Mouse (Mus musculus) hindbrain, embryonic 10.5 days (tissue): ENCODE data around the gene Pinlyp. TPM values are rescaled to one million over a fixed set of nuclear protein-coding genes. Genes with fewer than 3 reads are reported as not detected.

Experiments
- DNase-seq: peaks from one replicate; pipeline ENCODE4 v3.0.0-alpha.2; 2017; ENCODE audit warnings: low spot score
- H3K27ac ChIP-seq: fragments of 300-500 bp; sonication (generic); 2 replicates; pipeline ENCODE4 v1.5.1; 2016; ENCODE audit warnings: mild to moderate bottlenecking, moderate library complexity
- H3K27me3 ChIP-seq: fragments of 300-500 bp; sonication (generic); 2 replicates; pipeline ENCODE4 v1.6.1; 2016; ENCODE audit warnings: mild to moderate bottlenecking; ENCODE audit not compliant: poor library complexity, insufficient read depth, severe bottlenecking
- H3K36me3 ChIP-seq: fragments of 300-500 bp; sonication (generic); 2 replicates; pipeline ENCODE4 v1.6.1; 2016; ENCODE audit warnings: mild to moderate bottlenecking, moderate library complexity
- H3K4me1 ChIP-seq: fragments of 300-500 bp; sonication (generic); replicated peaks from 2 replicates; pipeline ENCODE4 v1.6.1; 2016; ENCODE audit warnings: mild to moderate bottlenecking
- H3K4me3 ChIP-seq: fragments of 300-500 bp; sonication (generic); 2 replicates; pipeline ENCODE4 v1.5.1; 2016; ENCODE audit warnings: mild to moderate bottlenecking, moderate library complexity
- H3K9me3 ChIP-seq: fragments of 300-500 bp; sonication (generic); 2 replicates; pipeline ENCODE4 v1.6.1; 2016; ENCODE audit warnings: mild to moderate bottlenecking, moderate library complexity
- WGBS: fragments of 180-500 bp; shearing (Covaris S2); methylation state at CpG from one replicate; pipeline ENCODE4 v1.1.7; 2016; 5-methylcytosine and 5-hydroxymethylcytosine counted together
- polyA plus RNA-seq: library from polyadenylated mRNA; unstranded; fragments of >200 nt; fragmentation: Nextera tagmentation; extraction: Ambion mirVana; gene quantifications from 2 replicates; pipeline ENCODE4 v1.2.1, GENCODE M21; 2016

The Pinlyp gene
- 0.26 TPM in 1 of 2 replicates, not detected in the other for polyA plus RNA-seq

DNA sequence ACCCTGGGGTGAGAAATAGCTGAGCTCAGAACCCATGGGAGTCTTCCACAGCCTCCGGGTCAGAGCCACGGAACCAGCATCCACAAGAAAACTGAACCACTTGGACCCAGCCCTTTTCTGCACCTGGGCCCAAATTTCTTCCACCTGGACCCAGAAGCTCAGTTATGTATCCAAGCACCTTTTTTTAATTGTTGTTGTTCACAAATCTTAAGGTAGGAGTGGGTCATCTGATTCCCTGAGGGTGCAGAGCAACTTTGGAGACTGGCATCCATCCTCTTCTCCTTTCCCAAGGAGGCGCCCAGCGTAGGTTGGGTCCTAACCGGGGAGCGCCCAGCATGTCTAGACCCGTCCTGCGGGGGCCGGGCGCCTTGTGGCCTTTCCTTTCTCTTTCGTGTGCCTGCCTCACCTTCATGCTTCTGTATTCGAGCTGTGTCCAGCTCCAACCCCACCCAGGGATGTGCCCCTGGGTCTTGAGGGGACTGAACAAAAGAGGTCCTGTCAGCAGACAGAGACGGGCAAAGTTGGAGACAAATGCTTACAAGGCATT is at the start of gene Pinlyp, which contains the start of gene Xrcc1:
Pinlyp (minus strand) TSS at position 51 of the 547 bp plus-strand sequence.
Xrcc1 (plus strand) TSS at position 222 of the 547 bp plus-strand sequence.
- DNase-seq: no peak
- 35% methylated on average over 13 of the region's 13 CpGs for WGBS
- Histone ChIP-seq H3K4me1 (peaks cover 21% of the 10 kb centered on the region), H3K36me3 (peaks cover 33% of the 10 kb centered on the region), H3K9me3 (0 out of 2 replicates have a peak, but pooled peaks cover 5% of the 10 kb centered on the region), H3K27me3 (no peaks in the 10 kb centered on the region), H3K4me3 (peak within 1 kb of the TSS; percentile 88), H3K27ac (peak within 1 kb of the TSS; percentile 93)

DNA sequence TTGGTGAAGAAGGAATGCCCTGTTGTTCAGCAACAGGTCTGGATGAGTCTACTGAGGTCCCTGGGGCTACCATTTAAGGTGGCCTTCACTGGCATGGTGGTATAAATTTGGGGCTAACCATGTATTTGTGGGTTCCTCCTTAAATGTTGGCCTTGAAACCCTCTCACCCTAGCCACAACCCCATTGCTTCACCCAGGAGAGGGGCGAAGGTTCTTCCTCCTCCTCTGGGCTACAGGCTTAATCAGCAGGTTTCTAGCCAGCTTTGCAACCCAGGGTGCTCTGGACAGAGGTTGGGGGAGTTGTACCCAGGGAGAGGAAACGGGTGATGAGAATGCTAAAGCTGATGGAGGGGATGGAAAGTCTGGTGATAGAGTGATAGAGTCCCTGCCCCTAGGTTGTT is 49.5 kb upstream of the Pinlyp start:
- 83% methylated on average over 2 of the region's 2 CpGs for WGBS
- H3K4me3 ChIP-seq: no peak overlapping the region
- no peak for DNase-seq

DNA sequence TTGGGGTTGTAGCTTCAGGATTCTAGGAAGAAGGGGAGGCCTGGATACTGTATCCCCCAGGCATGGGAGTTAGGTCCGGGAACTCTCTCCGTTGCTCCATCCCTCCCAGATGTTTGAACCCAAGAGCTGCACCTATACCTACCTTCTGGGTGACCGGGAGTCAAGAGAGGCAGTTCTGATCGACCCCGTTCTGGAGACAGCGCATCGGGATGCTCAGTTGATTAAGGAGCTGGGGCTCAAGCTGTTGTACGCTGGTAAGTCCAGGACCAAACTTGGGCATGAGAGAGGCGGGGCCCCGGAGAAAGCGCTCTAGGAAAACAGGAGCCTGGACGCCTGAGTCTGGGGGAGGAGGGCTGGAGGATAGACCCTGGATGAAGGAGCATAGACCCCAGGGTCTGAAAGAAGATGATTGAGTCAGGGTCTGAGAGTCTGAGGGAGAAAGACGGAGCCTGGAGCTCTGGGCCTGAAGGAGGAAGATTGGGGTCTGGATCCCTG is 48.4 kb upstream of the Pinlyp start:
- peaks cover 20% of the 10 kb centered on the region for H3K27me3 ChIP-seq
- peak overlapping the region; percentile 77 for H3K4me3 ChIP-seq
- peak overlapping the region; percentile 81; the same call in 1 of the 2 replicates for H3K27ac ChIP-seq
- WGBS: 1% methylated on average over 13 of the region's 13 CpGs
- peaks cover 22% of the 10 kb centered on the region for H3K4me1 ChIP-seq
- peak; percentile 40 for DNase-seq
- H3K36me3 ChIP-seq: no peaks in the 10 kb centered on the region
- H3K9me3 ChIP-seq: no peaks in the 10 kb centered on the region

More for the DNA sequence above, 49.5 kb upstream of the Pinlyp start:
- Histone ChIP-seq H3K4me1 (peaks cover 22% of the 10 kb centered on the region), H3K27ac (no peak overlapping the region), H3K27me3 (peaks cover 20% of the 10 kb centered on the region), H3K9me3 (no peaks in the 10 kb centered on the region), H3K36me3 (no peaks in the 10 kb centered on the region)

DNA sequence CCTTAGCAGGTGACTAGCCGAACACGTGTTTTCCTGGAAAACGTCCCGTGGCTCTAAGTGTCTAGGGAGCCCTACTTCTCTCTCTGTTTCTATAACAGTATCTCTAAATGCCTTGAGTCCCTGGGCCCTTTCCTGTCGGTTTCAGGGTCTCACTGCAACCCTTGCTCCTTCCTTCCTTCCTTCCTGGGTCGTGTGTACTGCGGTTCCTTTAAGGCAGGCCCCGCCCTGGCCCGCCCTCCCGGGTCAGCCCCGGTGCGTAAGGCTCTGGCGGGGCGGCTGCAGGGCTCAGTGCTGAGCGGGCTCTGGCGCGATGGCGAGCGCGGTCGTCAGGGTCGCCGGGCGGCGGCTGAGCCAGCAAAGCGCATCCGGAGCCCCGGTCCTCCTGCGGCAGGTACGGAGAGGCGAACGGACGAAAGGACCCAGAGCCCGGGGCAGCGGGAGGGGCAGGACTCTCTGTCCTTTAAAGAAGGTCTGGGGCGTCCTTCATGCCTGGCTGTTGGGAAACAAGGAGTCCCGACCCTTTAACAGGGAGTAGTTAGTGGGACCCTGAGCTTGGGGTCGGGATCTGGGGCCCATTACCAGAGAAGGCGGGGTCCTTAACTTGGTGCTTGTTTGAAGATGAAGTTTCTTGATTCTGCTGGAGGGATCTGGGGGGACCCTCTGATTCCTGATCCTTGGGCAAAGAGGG is 47.8 kb upstream of the Pinlyp start:
- Histone ChIP-seq H3K4me1 (peaks cover 22% of the 10 kb centered on the region), H3K27ac (peak overlapping the region; percentile 81), H3K9me3 (no peaks in the 10 kb centered on the region), H3K36me3 (no peaks in the 10 kb centered on the region), H3K27me3 (peaks cover 20% of the 10 kb centered on the region), H3K4me3 (peak overlapping the region; percentile 77)
- peak; percentile 75 for DNase-seq
- 2% methylated on average over 39 of the region's 39 CpGs for WGBS

DNA sequence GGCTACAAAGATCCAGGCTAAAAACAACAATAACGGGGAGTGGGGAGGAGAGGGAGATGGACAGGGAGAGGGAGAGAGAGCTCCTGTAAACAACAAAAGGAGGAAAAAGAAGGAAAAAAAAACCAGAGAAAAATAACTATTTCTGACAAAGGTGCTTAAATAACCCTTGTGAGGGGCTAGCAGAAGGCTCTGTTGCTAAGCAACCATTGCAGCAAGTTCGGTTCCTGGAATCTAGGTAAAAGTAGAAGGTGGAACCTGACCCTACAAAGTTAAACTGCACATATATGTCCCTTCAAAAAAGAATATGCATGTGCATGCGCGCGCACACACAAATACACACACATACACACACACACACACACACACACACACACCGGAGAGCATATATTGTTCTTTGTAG is 46.9 kb upstream of the Pinlyp start:
- Histone ChIP-seq H3K4me1 (peaks cover 23% of the 10 kb centered on the region), H3K4me3 (no peak overlapping the region), H3K9me3 (no peaks in the 10 kb centered on the region), H3K36me3 (no peaks in the 10 kb centered on the region), H3K27ac (no peak overlapping the region), H3K27me3 (peaks cover 25% of the 10 kb centered on the region)
- no peak for DNase-seq
- WGBS: 85% methylated on average over 6 of the region's 6 CpGs

DNA sequence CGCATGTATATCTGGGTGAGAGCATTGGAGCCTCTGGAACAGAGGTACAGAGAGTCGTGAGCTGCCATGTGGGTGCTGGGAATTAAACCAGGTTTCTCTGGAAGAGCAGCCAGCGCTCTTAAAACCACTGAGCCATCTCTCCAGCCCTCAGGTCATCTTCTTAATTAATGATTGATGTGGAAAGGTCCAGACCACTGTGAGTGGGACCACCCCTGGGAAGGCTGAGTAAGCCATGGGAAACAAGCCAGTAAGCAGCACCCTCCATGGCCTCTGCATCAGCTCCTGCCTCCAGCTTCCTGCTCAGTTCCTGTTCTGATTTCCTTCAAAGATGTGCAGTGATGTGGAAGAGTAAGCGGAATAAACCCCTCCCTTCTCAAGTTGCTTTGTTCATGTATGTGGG is 46.2 kb upstream of the Pinlyp start:
- peaks cover 32% of the 10 kb centered on the region for H3K27me3 ChIP-seq
- no peak for DNase-seq
- 66% methylated on average over 4 of the region's 4 CpGs for WGBS
- no peaks in the 10 kb centered on the region for H3K36me3 ChIP-seq
- H3K9me3 ChIP-seq: no peaks in the 10 kb centered on the region
- H3K27ac ChIP-seq: no peak overlapping the region
- H3K4me3 ChIP-seq: no peak overlapping the region
- H3K4me1 ChIP-seq: peaks cover 30% of the 10 kb centered on the region

DNA sequence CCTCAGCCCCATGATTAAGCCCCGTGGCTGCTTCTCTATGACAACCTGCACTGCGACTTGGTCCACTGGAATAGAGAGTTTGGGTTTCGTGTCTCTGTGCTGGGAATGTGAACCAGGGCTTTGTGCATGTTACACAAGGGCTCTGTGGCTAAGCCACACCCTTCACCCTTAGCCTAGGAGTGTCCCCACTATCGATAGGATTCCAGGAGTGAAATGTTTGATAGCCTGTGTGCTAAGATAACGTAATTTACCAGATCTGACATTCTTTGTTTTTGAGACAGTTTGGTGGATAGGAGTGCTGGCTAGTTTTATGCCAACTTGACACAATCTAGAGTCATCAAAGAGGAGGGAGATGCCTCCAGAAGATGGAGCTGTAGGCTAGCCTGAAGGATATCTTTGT is 45.8 kb upstream of the Pinlyp start:
- 79% methylated on average over 5 of the region's 5 CpGs for WGBS
- Histone ChIP-seq H3K27ac (no peak overlapping the region), H3K4me1 (peaks cover 34% of the 10 kb centered on the region), H3K27me3 (peaks cover 36% of the 10 kb centered on the region), H3K36me3 (no peaks in the 10 kb centered on the region), H3K4me3 (no peak overlapping the region), H3K9me3 (no peaks in the 10 kb centered on the region)
- no peak for DNase-seq

DNA sequence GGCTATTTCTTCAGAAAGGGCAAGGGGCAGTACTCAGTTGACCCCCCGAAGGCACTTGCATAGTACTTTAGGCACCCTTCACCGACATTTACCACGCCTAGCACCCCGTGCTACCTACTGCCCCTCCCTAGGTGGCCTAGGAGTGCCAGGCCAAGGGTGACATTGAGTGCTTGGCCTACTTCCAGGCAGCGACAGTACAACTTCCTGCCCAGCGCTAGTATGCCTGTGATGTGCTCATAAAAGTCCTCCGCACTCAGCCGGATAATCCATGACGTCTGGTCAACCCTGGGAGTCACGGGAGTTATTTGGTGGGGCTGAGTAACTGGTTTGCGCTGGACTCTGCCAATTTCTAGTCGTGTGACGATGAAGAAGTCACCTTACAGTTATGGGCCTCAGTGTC is 42.4 kb upstream of the Pinlyp start:
- no peak for DNase-seq
- no peaks in the 10 kb centered on the region for H3K36me3 ChIP-seq
- H3K9me3 ChIP-seq: peaks cover 14% of the 10 kb centered on the region; the same call in 1 of the 2 replicates
- H3K4me1 ChIP-seq: peaks cover 20% of the 10 kb centered on the region
- no peak overlapping the region for H3K27ac ChIP-seq
- no peak overlapping the region for H3K4me3 ChIP-seq
- H3K27me3 ChIP-seq: peaks cover 44% of the 10 kb centered on the region
- 92% methylated on average over 13 of the region's 13 CpGs for WGBS

DNA sequence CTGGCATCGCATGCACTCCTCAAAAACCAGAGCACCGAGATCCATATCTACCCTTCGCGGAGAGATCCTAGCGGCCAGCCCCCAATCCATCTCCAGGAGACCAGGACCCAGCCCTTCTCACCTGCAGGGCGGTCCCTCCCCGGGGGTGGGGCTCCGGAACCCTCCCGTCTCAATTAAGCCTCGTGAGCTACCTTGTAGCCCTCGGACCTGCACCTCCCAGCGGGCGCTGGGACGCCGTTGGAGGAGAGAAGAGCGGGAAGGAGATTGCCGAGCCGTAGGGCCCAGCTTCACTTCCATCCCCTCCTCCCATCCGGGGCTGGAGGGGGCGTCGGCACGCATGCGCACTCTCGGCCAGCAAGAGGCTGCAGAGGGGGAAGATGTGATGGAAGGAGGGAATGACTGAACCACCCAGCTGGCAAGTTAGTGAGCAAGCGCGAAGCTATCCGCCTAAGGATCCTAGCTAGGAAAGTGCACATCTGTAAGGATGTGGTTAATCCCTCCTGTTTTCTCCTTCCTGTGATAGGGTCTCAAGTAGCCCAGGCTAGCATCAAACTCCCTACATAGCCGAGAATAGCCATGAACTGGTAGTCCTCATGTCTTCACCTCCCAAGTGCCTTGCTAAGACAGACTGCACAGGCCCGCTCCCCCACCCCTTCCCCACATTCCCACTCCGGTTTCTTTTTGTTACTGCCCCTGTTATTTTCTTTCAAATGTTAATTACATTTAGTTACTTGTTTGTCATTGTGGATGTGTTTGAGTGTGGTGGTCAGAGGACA is 41.6 kb upstream of the Pinlyp start, which contains the start of the genes Ethe1 and Zfp575:
Ethe1 (plus strand) TSS at position 214 of the 776 bp plus-strand sequence.
Zfp575 (minus strand) TSS at position 312 of the 776 bp plus-strand sequence.
- DNase-seq: peak; percentile 79
- Histone ChIP-seq H3K9me3 (peaks cover 14% of the 10 kb centered on the region; the same call in 1 of the 2 replicates), H3K4me1 (peaks cover 18% of the 10 kb centered on the region), H3K4me3 (peak within 1 kb of the TSS; percentile 56), H3K27me3 (peaks cover 44% of the 10 kb centered on the region), H3K27ac (peak within 1 kb of the TSS; percentile 82), H3K36me3 (no peaks in the 10 kb centered on the region)
- WGBS: 6% methylated on average over 30 of the region's 30 CpGs

DNA sequence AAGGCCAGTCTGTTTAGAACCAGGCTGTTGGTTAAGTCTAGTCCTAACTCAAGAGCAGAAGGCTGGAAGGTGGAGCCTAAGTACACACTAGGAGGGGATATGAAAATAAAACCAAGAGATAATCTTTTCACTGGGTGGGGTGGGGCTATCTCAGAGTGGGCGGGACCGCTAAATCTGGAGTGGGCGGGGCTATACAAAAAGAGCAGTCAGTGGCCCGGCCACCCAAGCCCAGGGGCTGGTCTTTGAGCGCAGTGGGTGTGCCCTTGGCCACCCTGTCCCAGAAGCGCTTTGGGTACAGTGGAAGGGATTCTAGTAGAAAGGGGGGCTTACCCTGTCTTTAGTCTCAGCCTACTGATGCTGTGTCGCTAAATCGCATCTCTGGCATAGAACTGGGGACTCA is 40.9 kb upstream of the Pinlyp start:
- Histone ChIP-seq H3K9me3 (peaks cover 14% of the 10 kb centered on the region; the same call in 1 of the 2 replicates), H3K4me1 (peaks cover 18% of the 10 kb centered on the region), H3K4me3 (peak overlapping the region; percentile 56), H3K27me3 (peaks cover 44% of the 10 kb centered on the region), H3K36me3 (no peaks in the 10 kb centered on the region), H3K27ac (0 out of 2 replicates have a peak overlapping the region, but pooled peaks have one; percentile 82)
- 7% methylated on average over 8 of the region's 8 CpGs for WGBS
- peak; percentile 27 for DNase-seq

DNA sequence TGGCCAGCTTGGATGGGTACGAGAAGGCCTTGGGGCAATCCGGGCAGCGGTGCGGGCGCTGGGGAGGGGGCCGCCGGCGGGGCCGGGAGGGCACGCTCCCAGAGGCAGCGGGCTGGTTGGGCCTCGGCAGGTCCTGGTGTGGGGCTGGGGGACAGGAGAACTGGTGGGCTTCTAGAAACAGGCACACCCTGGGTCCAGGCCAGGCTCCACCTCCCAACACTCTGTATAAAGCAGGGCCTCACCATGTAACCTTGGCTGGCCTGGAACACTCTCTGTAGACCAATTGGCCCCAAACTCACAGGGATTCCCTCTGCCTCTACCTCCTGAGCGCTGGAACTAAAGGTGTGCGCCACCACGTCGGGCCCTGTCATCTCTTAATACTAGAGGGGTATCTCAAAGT is 40.1 kb upstream of the Pinlyp start:
- Histone ChIP-seq H3K36me3 (no peaks in the 10 kb centered on the region), H3K9me3 (peaks cover 14% of the 10 kb centered on the region; the same call in 1 of the 2 replicates), H3K27ac (no peak overlapping the region), H3K4me1 (peaks cover 18% of the 10 kb centered on the region), H3K4me3 (0 out of 2 replicates have a peak overlapping the region, but pooled peaks have one; percentile 23), H3K27me3 (peaks cover 44% of the 10 kb centered on the region)
- 32% methylated on average over 16 of the region's 16 CpGs for WGBS
- DNase-seq: no peak

DNA sequence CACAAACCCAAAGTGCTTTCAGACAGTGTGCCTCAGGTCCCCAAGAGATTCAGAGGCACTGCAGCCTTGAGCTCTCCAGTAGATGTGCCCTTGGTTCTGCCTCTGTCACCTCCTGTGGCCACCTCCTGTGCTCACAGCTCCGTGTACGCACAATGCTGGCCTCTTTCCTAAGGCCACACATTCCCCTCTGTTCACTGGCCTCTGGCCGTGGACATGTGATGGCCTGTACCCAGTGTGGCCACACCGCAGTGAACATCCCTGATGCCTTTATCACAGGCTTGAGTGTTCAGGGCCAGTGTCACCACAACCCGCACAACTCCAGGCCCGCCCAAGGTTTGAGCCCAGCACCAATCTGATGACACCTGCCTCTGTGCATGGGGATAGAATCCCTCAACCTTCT is 39.0 kb upstream of the Pinlyp start:
- DNase-seq: no peak
- Histone ChIP-seq H3K4me1 (peaks cover 18% of the 10 kb centered on the region), H3K4me3 (no peak overlapping the region), H3K36me3 (no peaks in the 10 kb centered on the region), H3K27me3 (peaks cover 44% of the 10 kb centered on the region), H3K27ac (no peak overlapping the region), H3K9me3 (peaks cover 14% of the 10 kb centered on the region; the same call in 1 of the 2 replicates)
- WGBS: 85% methylated on average over 6 of the region's 6 CpGs
